Mouse (Mus musculus): ENCODE measurements around the gene Tubb5.

GRCm38 (mm10) chr17:35832400-35833238 is 5.5 kb downstream of the Tubb5 start:
- TF ChIP-seq CTCF (IDR thresholded peaks at IDR 0.05; ENCODE audit: insufficient read depth, low read depth, low read length): no peak
- no peak for TF ChIP-seq POLR2A (IDR thresholded peaks at IDR 0.05; ENCODE audit: insufficient read depth, low read depth, low read length)

Data from olfactory bulb, adult 2 months (tissue).